Mouse (Mus musculus) olfactory bulb, adult 2 months (tissue): ENCODE data around the gene Mier2.

Experiments
- CTCF ChIP-seq: fragments of 200-500 bp; IDR thresholded peaks from 2 replicates; pipeline ENCODE4 v1.5.1; 2012; ENCODE audit warnings: low read depth, mild to moderate bottlenecking, low read length, moderate library complexity; ENCODE audit not compliant: insufficient read depth
- POLR2A ChIP-seq: fragments of 200-500 bp; IDR thresholded peaks from 2 replicates; pipeline ENCODE4 v1.6.1; 2012; ENCODE audit warnings: mild to moderate bottlenecking, low read depth, low read length, moderate library complexity; ENCODE audit not compliant: insufficient read depth

GRCm38 (mm10) chr10:79526661-79527452 lies 28.1 kb downstream of the Mier2 start:
- no peak for TF ChIP-seq CTCF
- TF ChIP-seq POLR2A: no peak
